Comparison of ENCODE assay signal across 11 mouse cellular contexts in genomic region chr15:98791221-98791620, GRCm38 (mm10). TPM values are rescaled to one million over a fixed set of nuclear protein-coding genes. Genes with fewer than 3 reads are reported as not detected.
DNase-seq lines count a peak whose midpoint lies in the region; ATAC-seq and TF ChIP-seq lines count a peak whose summit lies in the region.
"Had no signal": no experiment of that assay in that cellular context is flagged by ENCODE, and none has a peak within 500 bp of the region (broad histone marks: within the 10 kb centered on the region; RNA-seq: fewer than 3 reads in every experiment).

No protein-coding gene starts in this region.

- peaks cover 16% of the 10 kb centered on the region for H3K4me1 ChIP-seq in heart, postnatal 0 days (ENCODE audit: control insufficient read depth, insufficient read depth)
- peaks cover 7% of the 10 kb centered on the region for H3K4me1 ChIP-seq in brown adipose tissue, adult 24 weeks (ENCODE audit: control insufficient read depth, insufficient read depth, insufficient read length, low read length)
- 0 out of 2 replicates have a peak, but pooled peaks cover 7% of the 10 kb centered on the region for H3K4me1 ChIP-seq in hindbrain, postnatal 0 days (ENCODE audit: insufficient read depth, low read length)

- 4% methylated on average over 12 of the region's 12 CpGs for WGBS in heart, postnatal 0 days
- WGBS in hindbrain, postnatal 0 days = 1% methylated on average over 12 of the region's 12 CpGs

- no peak overlapping the region for H3K9ac ChIP-seq in heart, postnatal 0 days (replicated peaks; ENCODE audit: low read depth, low read length)
- no peak overlapping the region for H3K9ac ChIP-seq in hindbrain, postnatal 0 days (replicated peaks; ENCODE audit: low read length)

- H3K4me2 ChIP-seq in heart, postnatal 0 days (ENCODE audit: low read depth, low read length) = peak overlapping the region; percentile 53
- H3K4me2 ChIP-seq in hindbrain, postnatal 0 days (ENCODE audit: low read depth, low read length) = peak overlapping the region; percentile 16; the same call in 1 of the 2 replicates

- no peak for DNase-seq in heart, postnatal 0 days (ENCODE audit: low spot score)
- no peak for DNase-seq in heart, adult 9 months (ENCODE audit: low spot score in 2 of 2)
- DNase-seq in hindbrain, postnatal 0 days (ENCODE audit: low spot score) = no peak
- DNase-seq in neural tube, embryonic 10.5 days (ENCODE audit: extremely low spot score, low spot score) = peak; percentile 55
- DNase-seq in Muller cell, postnatal 12 days (ENCODE audit: inconsistent ontology term) = no peak
- no peak for DNase-seq in cerebellum, adult 11-12 months
- no peak for DNase-seq in cerebellum, adult 18-20 months
- DNase-seq: cerebellum, postnatal 10 days; lung, postnatal 14 days had no signal

- H3K4me3 ChIP-seq in heart, postnatal 0 days (ENCODE audit: low read depth, low read length) = peak overlapping the region; percentile 35
- peak overlapping the region; percentile 33; the same call in 1 of the 2 replicates for H3K4me3 ChIP-seq in brown adipose tissue, adult 24 weeks (ENCODE audit: insufficient read depth, low read depth, low read length)
- H3K4me3 ChIP-seq in hindbrain, postnatal 0 days (ENCODE audit: low read length) = peak overlapping the region; percentile 18; the same call in 1 of the 2 replicates

- no peak overlapping the region for H3K27ac ChIP-seq in heart, postnatal 0 days (ENCODE audit: low read depth)
- H3K27ac ChIP-seq in brown adipose tissue, adult 24 weeks (replicated peaks; ENCODE audit: low read depth, low read length) = no peak overlapping the region
- H3K27ac ChIP-seq in hindbrain, postnatal 0 days = no peak overlapping the region

- no peak for TF ChIP-seq EP300 in heart, postnatal 0 days (IDR thresholded peaks at IDR 0.05; ENCODE audit: low read depth)

- no peak for TF ChIP-seq CTCF in heart, postnatal 0 days (IDR thresholded peaks at IDR 0.05; ENCODE audit: low read depth)
- no peak for TF ChIP-seq CTCF in hindbrain, postnatal 0 days (IDR thresholded peaks at IDR 0.05; ENCODE audit: low read depth)

- no peaks in the 10 kb centered on the region for H3K36me3 ChIP-seq in heart, postnatal 0 days (replicated peaks; ENCODE audit: control insufficient read depth, insufficient read depth, low read length)
- no peaks in the 10 kb centered on the region for H3K36me3 ChIP-seq in hindbrain, postnatal 0 days (ENCODE audit: insufficient read depth, low read length)

- no peak for ATAC-seq in heart, postnatal 0 days (ENCODE audit: insufficient read depth, low read depth)
- no peak for ATAC-seq in hindbrain, postnatal 0 days

- H3K9me3 ChIP-seq in heart, postnatal 0 days (replicated peaks; ENCODE audit: control insufficient read depth, low read length) = no peaks in the 10 kb centered on the region
- H3K9me3 ChIP-seq in hindbrain, postnatal 0 days (ENCODE audit: low read length) = no peaks in the 10 kb centered on the region

- peaks cover 91% of the 10 kb centered on the region for H3K27me3 ChIP-seq in heart, postnatal 0 days (ENCODE audit: control insufficient read depth, insufficient read depth, low read length)
- H3K27me3 ChIP-seq in hindbrain, postnatal 0 days (ENCODE audit: insufficient read depth, low read length) = peaks cover 77% of the 10 kb centered on the region

RNA-seq across cellular contexts. Expression of gene Wnt1, which starts 1.6 kb away (rescaled TPM):
- not detected in 2 replicates for total RNA-seq in heart, postnatal 0 days (2014; rRNA removed; ENCODE audit: low replicate concordance)
- polyA plus RNA-seq in heart, postnatal 0 days (2015; fragmentation: Nextera tagmentation; extraction: Ambion mirVana) = not detected in 2 replicates
- polyA plus RNA-seq in brown adipose tissue, adult 24 weeks (2012; ENCODE audit: insufficient read depth, insufficient read length, missing spikeins) = not detected in 2 replicates
- 0.05 TPM in 1 of 2 replicates, not detected in the other for total RNA-seq in hindbrain, postnatal 0 days (2014; rRNA removed)
- polyA plus RNA-seq in hindbrain, postnatal 0 days (2015; fragmentation: Nextera tagmentation; extraction: Ambion mirVana) = 0.52 and 0.59 TPM in 2 replicates
- total RNA-seq: granulocyte monocyte progenitor cell, adult 5-6 weeks had no signal

RNA-seq across cellular contexts. Expression of gene Wnt10b, which starts 13.3 kb away (rescaled TPM):
- total RNA-seq in heart, postnatal 0 days (2014; rRNA removed; ENCODE audit: low replicate concordance) = not detected in 2 replicates
- 0.07 TPM in 1 of 2 replicates, not detected in the other for polyA plus RNA-seq in heart, postnatal 0 days (2015; fragmentation: Nextera tagmentation; extraction: Ambion mirVana)
- polyA plus RNA-seq in brown adipose tissue, adult 24 weeks (2012; ENCODE audit: insufficient read depth, insufficient read length, missing spikeins) = 0.83 and 0.95 TPM in 2 replicates
- 1.4 and 4.5 TPM in 2 replicates for total RNA-seq in hindbrain, postnatal 0 days (2014; rRNA removed)
- polyA plus RNA-seq in hindbrain, postnatal 0 days (2015; fragmentation: Nextera tagmentation; extraction: Ambion mirVana) = 0.29 TPM in 1 of 2 replicates, not detected in the other

RNA-seq across cellular contexts. Expression of gene Ddn, which starts 18.1 kb away (rescaled TPM):
- 1.4 and 1.9 TPM in 2 replicates for total RNA-seq in heart, postnatal 0 days (2014; rRNA removed; ENCODE audit: low replicate concordance)
- polyA plus RNA-seq in heart, postnatal 0 days (2015; fragmentation: Nextera tagmentation; extraction: Ambion mirVana) = 0.11 TPM in 2 replicates
- not detected in 2 replicates for polyA plus RNA-seq in brown adipose tissue, adult 24 weeks (2012; ENCODE audit: insufficient read depth, insufficient read length, missing spikeins)
- total RNA-seq in hindbrain, postnatal 0 days (2014; rRNA removed) = 2.7 and 6.5 TPM in 2 replicates
- polyA plus RNA-seq in hindbrain, postnatal 0 days (2015; fragmentation: Nextera tagmentation; extraction: Ambion mirVana) = 0.45 and 0.64 TPM in 2 replicates
- total RNA-seq: granulocyte monocyte progenitor cell, adult 5-6 weeks had no signal

RNA-seq across cellular contexts. Expression of gene Arf3, which starts 28.2 kb away (rescaled TPM):
- total RNA-seq in heart, postnatal 0 days (2014; rRNA removed; ENCODE audit: low replicate concordance) = 27.6 and 28.7 TPM in 2 replicates
- polyA plus RNA-seq in heart, postnatal 0 days (2015; fragmentation: Nextera tagmentation; extraction: Ambion mirVana) = 15.9 and 17.3 TPM in 2 replicates
- 25.8 and 32.2 TPM in 2 replicates for polyA plus RNA-seq in brown adipose tissue, adult 24 weeks (2012; ENCODE audit: insufficient read depth, insufficient read length, missing spikeins)
- total RNA-seq in hindbrain, postnatal 0 days (2014; rRNA removed) = 127 TPM in 2 replicates
- polyA plus RNA-seq in hindbrain, postnatal 0 days (2015; fragmentation: Nextera tagmentation; extraction: Ambion mirVana) = 80.7 and 92.9 TPM in 2 replicates

RNA-seq across cellular contexts. Expression of gene Prkag1, which starts 40.1 kb away (rescaled TPM):
- total RNA-seq in heart, postnatal 0 days (2014; rRNA removed; ENCODE audit: low replicate concordance) = 115 and 134 TPM in 2 replicates
- polyA plus RNA-seq in heart, postnatal 0 days (2015; fragmentation: Nextera tagmentation; extraction: Ambion mirVana) = 113 and 114 TPM in 2 replicates
- 65.2 and 99.5 TPM in 2 replicates for polyA plus RNA-seq in brown adipose tissue, adult 24 weeks (2012; ENCODE audit: insufficient read depth, insufficient read length, missing spikeins)
- 62.4 and 99.4 TPM in 2 replicates for total RNA-seq in hindbrain, postnatal 0 days (2014; rRNA removed)
- 61.1 and 62.3 TPM in 2 replicates for polyA plus RNA-seq in hindbrain, postnatal 0 days (2015; fragmentation: Nextera tagmentation; extraction: Ambion mirVana)
